Mouse (Mus musculus) heart, adult 2 months (tissue): Measurements from ENCODE around the gene Ndufaf8.

Source experiments
- CTCF ChIP-seq: fragments of 200-600 bp; IDR thresholded peaks from 2 replicates; pipeline ENCODE4 v1.8.1; 2022; ENCODE audit warnings: antibody characterized with exemption, mild to moderate bottlenecking, moderate library complexity
- EP300 ChIP-seq: fragments of 200-500 bp; IDR thresholded peaks from 2 replicates; pipeline ENCODE4 v1.6.1; 2011; ENCODE audit warnings: low read depth, low read length, control low read depth; ENCODE audit not compliant: insufficient read depth
- POLR2A ChIP-seq: fragments of 200-500 bp; IDR thresholded peaks from 2 replicates; pipeline ENCODE4 v1.6.1; 2011; ENCODE audit warnings: mild to moderate bottlenecking, low read depth, low read length, control low read depth; ENCODE audit not compliant: insufficient read depth

DNA sequence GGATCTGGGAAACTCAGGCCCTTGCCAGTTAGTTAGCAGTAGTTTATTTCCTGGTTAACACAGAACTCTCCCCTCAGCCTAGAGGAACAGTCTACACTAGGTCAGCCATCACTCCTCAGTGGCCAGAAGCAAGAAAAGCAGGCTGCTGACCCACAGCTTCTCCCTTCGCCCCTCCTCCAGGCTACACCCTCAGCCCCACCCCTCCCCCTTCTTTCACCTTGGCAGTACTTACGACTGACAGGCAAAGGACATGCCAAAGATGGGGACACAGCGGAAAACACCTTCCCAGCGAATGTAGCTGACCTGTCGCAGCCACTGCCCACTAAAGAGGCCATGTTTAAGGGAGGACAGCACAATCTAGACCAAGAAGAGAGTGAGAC lies 38.9 kb downstream of the Ndufaf8 start:
- TF ChIP-seq CTCF (no peak), EP300 (no peak), POLR2A (no peak)
